Mouse (Mus musculus): ENCODE data around the gene Gm26897.

DNA sequence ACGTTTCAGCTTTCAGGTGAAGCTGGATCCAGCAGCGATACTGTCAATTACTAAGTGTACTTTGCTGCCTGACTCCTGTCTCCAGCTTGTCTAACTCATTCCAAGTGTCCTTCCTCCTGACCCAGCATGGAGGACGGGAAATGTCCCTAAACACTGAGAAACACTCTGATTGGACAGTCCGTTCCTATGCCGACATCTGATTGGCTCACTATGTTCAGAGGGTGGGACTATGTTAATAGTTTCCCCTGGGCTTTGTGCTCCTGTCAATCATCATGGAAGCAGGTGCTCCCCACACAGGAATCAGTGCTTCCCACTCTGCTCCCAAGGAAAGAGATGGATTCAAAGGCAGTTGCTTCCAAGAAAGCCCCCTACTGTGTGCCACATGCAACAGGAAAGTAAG lies 21.6 kb downstream of the Gm26897 start:
- no peak for TF ChIP-seq CTCF (IDR thresholded peaks at IDR 0.05; ENCODE audit: extremely low read depth, insufficient read depth, insufficient read length, insufficient replicate concordance)
- no peak for TF ChIP-seq POLR2A (IDR thresholded peaks at IDR 0.05; ENCODE audit: low read depth, low read length)
